ENCODE assay signal across 19 mouse cellular contexts in genomic region chr10:58848536-58848935, GRCm38 (mm10). TPM values are rescaled to one million over a fixed set of nuclear protein-coding genes. Genes with fewer than 3 reads are reported as not detected.
"Had no signal": no experiment of that assay in that cellular context is flagged by ENCODE, and none has a peak within 500 bp of the region (broad histone marks: within the 10 kb centered on the region; RNA-seq: fewer than 3 reads in every experiment).

No protein-coding gene starts in this region.

- H3K4me3 ChIP-seq: megakaryocyte, embryonic 14.5 days; midbrain, embryonic 13.5 days; midbrain, embryonic 15.5 days; neural tube, embryonic 12.5 days had no signal

- H3K36me3 ChIP-seq: midbrain, embryonic 13.5 days; midbrain, embryonic 15.5 days; neural tube, embryonic 12.5 days had no signal

- H3K4me2 ChIP-seq: lung, embryonic 14.5 days; midbrain, embryonic 11.5 days; midbrain, embryonic 13.5 days; midbrain, embryonic 15.5 days had no signal

- H3K9me3 ChIP-seq: midbrain, embryonic 13.5 days; midbrain, embryonic 15.5 days; neural tube, embryonic 12.5 days had no signal

- H3K27ac ChIP-seq: midbrain, embryonic 13.5 days; midbrain, embryonic 15.5 days; neural tube, embryonic 12.5 days had no signal

- H3K27me3 ChIP-seq: megakaryocyte, embryonic 14.5 days; midbrain, embryonic 13.5 days; midbrain, embryonic 15.5 days; neural tube, embryonic 12.5 days had no signal

- H3K9ac ChIP-seq: lung, embryonic 14.5 days; midbrain, embryonic 13.5 days; midbrain, embryonic 15.5 days; neural tube, embryonic 12.5 days had no signal

- H3K4me1 ChIP-seq: megakaryocyte, embryonic 14.5 days had no signal

- DNase-seq: lung, adult 18-20 months; lung, embryonic 14.5 days; lung, postnatal 10 days; lung, postnatal 4 days; retina, postnatal 1 day; right cerebral cortex, adult 18-20 months; right cerebral cortex, postnatal 25 days; right cerebral cortex, postnatal 4 days; spleen, adult 18-20 months; thymus, adult 18-20 months; thymus, postnatal 14 days; thymus, postnatal 36 days had no signal

- ATAC-seq: midbrain, embryonic 13.5 days; midbrain, embryonic 15.5 days had no signal

RNA-seq across cellular contexts. Expression of gene Sh3rf3, which starts 35.4 kb away (rescaled TPM):
- total RNA-seq: monocyte, adult 5-6 weeks; neutrophil, adult 5-6 weeks had no signal
